Mouse (Mus musculus) limb, embryonic 15.5 days (tissue): Measurements from ENCODE around the gene Tlk2. TPM values are rescaled to one million over a fixed set of nuclear protein-coding genes. Genes with fewer than 3 reads are reported as not detected.
"Not testable (repeated sequence)": the region's sequence is repeated elsewhere in the genome, so short reads cannot be mapped to it uniquely, and the experiment has no call there.

Source experiments
- ATAC-seq: fragments of 200-750 bp; cut with Nextera tagmentation; 2 replicates; pipeline ENCODE4 v1.8.0; 2017; ENCODE audit warnings: low read depth, moderate TSS enrichment; ENCODE audit not compliant: insufficient number of reproducible peaks, low FRiP score, low TSS enrichment
- H3K27ac ChIP-seq: fragments of 300-500 bp; sonication (generic); 2 replicates; pipeline ENCODE4 v1.5.1; 2015; ENCODE audit warnings: moderate library complexity, mild to moderate bottlenecking, inconsistent platforms
- H3K27me3 ChIP-seq: fragments of 300-500 bp; sonication (generic); 2 replicates; pipeline ENCODE4 v1.6.1; 2015; ENCODE audit warnings: inconsistent platforms
- H3K36me3 ChIP-seq: fragments of 300-500 bp; sonication (generic); 2 replicates; pipeline ENCODE4 v1.6.1; 2015; ENCODE audit warnings: inconsistent platforms
- H3K4me1 ChIP-seq: fragments of 300-500 bp; sonication (generic); 2 replicates; pipeline ENCODE4 v1.6.1; 2015; ENCODE audit warnings: inconsistent platforms
- H3K4me2 ChIP-seq: fragments of 300-500 bp; sonication (generic); 2 replicates; pipeline ENCODE4 v1.6.1; 2015; ENCODE audit warnings: mild to moderate bottlenecking, inconsistent platforms
- H3K4me3 ChIP-seq: fragments of 300-500 bp; sonication (generic); 2 replicates; pipeline ENCODE4 v1.5.1; 2015; ENCODE audit warnings: mild to moderate bottlenecking, inconsistent platforms
- H3K9ac ChIP-seq: fragments of 300-500 bp; sonication (generic); 2 replicates; pipeline ENCODE4 v1.6.1; 2015; ENCODE audit warnings: inconsistent platforms
- H3K9me3 ChIP-seq: fragments of 300-500 bp; sonication (generic); 2 replicates; pipeline ENCODE4 v1.6.1; 2016; ENCODE audit warnings: inconsistent platforms
- WGBS: fragments of 180-500 bp; shearing (Covaris S2); methylation state at CpG from one replicate; pipeline ENCODE4 v1.1.7; 2015; 5-methylcytosine and 5-hydroxymethylcytosine counted together
- polyA plus RNA-seq: library from polyadenylated mRNA; unstranded; fragments of >200 nt; fragmentation: Nextera tagmentation; extraction: Ambion mirVana; gene quantifications from 2 replicates; pipeline ENCODE4 v1.2.1, GENCODE M21; 2015

The Tlk2 gene
- polyA plus RNA-seq, result 14.2 and 16.3 TPM in 2 replicates

- H3K4me3 ChIP-seq, result no peak within 1 kb of the TSS
- ATAC-seq, result no peak
- no peaks in the 10 kb centered on the region for H3K36me3 ChIP-seq
- WGBS, result 40% methylated on average over 2 of the region's 2 CpGs
- no peaks in the 10 kb centered on the region for H3K27me3 ChIP-seq
- H3K27ac ChIP-seq, result no peak within 1 kb of the TSS
- no peak within 1 kb of the TSS for H3K9ac ChIP-seq
- H3K4me1 ChIP-seq, result peaks cover 14% of the 10 kb centered on the region
- no peaks in the 10 kb centered on the region for H3K9me3 ChIP-seq
- H3K4me2 ChIP-seq, result peak within 1 kb of the TSS; percentile 82; the same call in 1 of the 2 replicates
These were observed at the start of gene Tlk2 for GRCm38 (mm10) chr11:105178516-105178915. Gene Tlk2, plus strand, starts transcription at chr11:105178807.

- Histone ChIP-seq H3K27me3 (no peaks in the 10 kb centered on the region), H3K9me3 (no peaks in the 10 kb centered on the region), H3K4me1 (no peaks in the 10 kb centered on the region), H3K4me2 (no peak overlapping the region), H3K4me3 (no peak overlapping the region), H3K36me3 (peaks cover 95% of the 10 kb centered on the region), H3K9ac (no peak overlapping the region), H3K27ac (no peak overlapping the region)
- ATAC-seq, result no peak
- WGBS, result 93% methylated on average over 7 of the region's 7 CpGs
These were observed 42.9 kb upstream of the Tlk2 start for GRCm38 (mm10) chr11:105135692-105136091.

GRCm38 (mm10) chr11:105137255-105137654, 41.4 kb upstream of the Tlk2 start:
- not testable (repeated sequence) for ATAC-seq, H3K27me3 ChIP-seq, H3K4me2 ChIP-seq, H3K4me1 ChIP-seq, H3K9ac ChIP-seq, H3K4me3 ChIP-seq, H3K27ac ChIP-seq, H3K9me3 ChIP-seq
- peaks cover 93% of the 10 kb centered on the region for H3K36me3 ChIP-seq
- 88% methylated on average over 2 of the region's 2 CpGs for WGBS

GRCm38 (mm10) chr11:105140512-105140911, 38.1 kb upstream of the Tlk2 start:
- H3K4me2 ChIP-seq, H3K9ac ChIP-seq, H3K27me3 ChIP-seq, H3K9me3 ChIP-seq, ATAC-seq, H3K4me1 ChIP-seq, H3K27ac ChIP-seq, H3K4me3 ChIP-seq: not testable (repeated sequence)
- 92% methylated on average over 8 of the region's 8 CpGs for WGBS
- peaks cover 61% of the 10 kb centered on the region for H3K36me3 ChIP-seq

- Histone ChIP-seq H3K4me3 (no peak overlapping the region), H3K27ac (no peak overlapping the region), H3K9me3 (no peaks in the 10 kb centered on the region), H3K4me1 (no peaks in the 10 kb centered on the region), H3K36me3 (peaks cover 55% of the 10 kb centered on the region), H3K9ac (no peak overlapping the region), H3K27me3 (no peaks in the 10 kb centered on the region), H3K4me2 (no peak overlapping the region)
- no peak for ATAC-seq
- WGBS, result 94% methylated on average over 5 of the region's 5 CpGs
These were observed 37.5 kb upstream of the Tlk2 start for GRCm38 (mm10) chr11:105141115-105141514.

- Histone ChIP-seq H3K9ac (no peak overlapping the region), H3K4me3 (no peak overlapping the region), H3K4me2 (no peak overlapping the region), H3K9me3 (no peaks in the 10 kb centered on the region), H3K27ac (no peak overlapping the region), H3K36me3 (peaks cover 32% of the 10 kb centered on the region), H3K4me1 (no peaks in the 10 kb centered on the region), H3K27me3 (no peaks in the 10 kb centered on the region)
- no peak for ATAC-seq
These were observed 35.0 kb upstream of the Tlk2 start for GRCm38 (mm10) chr11:105143564-105143963.

GRCm38 (mm10) chr11:105144084-105144483, 34.5 kb upstream of the Tlk2 start:
- H3K4me3 ChIP-seq, result no peak overlapping the region
- no peak for ATAC-seq
- H3K27ac ChIP-seq, result no peak overlapping the region
- no peaks in the 10 kb centered on the region for H3K9me3 ChIP-seq
- H3K4me1 ChIP-seq, result no peaks in the 10 kb centered on the region
- H3K36me3 ChIP-seq, result peaks cover 27% of the 10 kb centered on the region
- no peak overlapping the region for H3K9ac ChIP-seq
- 85% methylated on average over 3 of the region's 3 CpGs for WGBS
- no peak overlapping the region for H3K4me2 ChIP-seq
- H3K27me3 ChIP-seq, result no peaks in the 10 kb centered on the region

GRCm38 (mm10) chr11:105144508-105145210, 33.9 kb upstream of the Tlk2 start:
- no peaks in the 10 kb centered on the region for H3K4me1 ChIP-seq
- no peak overlapping the region for H3K27ac ChIP-seq
- H3K4me3 ChIP-seq, result no peak overlapping the region
- H3K9ac ChIP-seq, result no peak overlapping the region
- 57% methylated on average over 11 of the region's 11 CpGs for WGBS
- peaks cover 21% of the 10 kb centered on the region for H3K36me3 ChIP-seq
- ATAC-seq, result no peak
- no peak overlapping the region for H3K4me2 ChIP-seq
- no peaks in the 10 kb centered on the region for H3K27me3 ChIP-seq
- no peaks in the 10 kb centered on the region for H3K9me3 ChIP-seq

- H3K4me2 ChIP-seq, result no peak overlapping the region
- WGBS, result 78% methylated on average over 10 of the region's 10 CpGs
- no peak for ATAC-seq
- no peak overlapping the region for H3K27ac ChIP-seq
- no peaks in the 10 kb centered on the region for H3K27me3 ChIP-seq
- peaks cover 16% of the 10 kb centered on the region for H3K36me3 ChIP-seq
- no peak overlapping the region for H3K9ac ChIP-seq
- no peak overlapping the region for H3K4me3 ChIP-seq
- H3K4me1 ChIP-seq, result no peaks in the 10 kb centered on the region
- no peaks in the 10 kb centered on the region for H3K9me3 ChIP-seq
These were observed 33.4 kb upstream of the Tlk2 start for GRCm38 (mm10) chr11:105145211-105145610.

- 62% methylated on average over 3 of the region's 3 CpGs for whole genome bisulfite sequencing
- H3K4me1 ChIP-seq, result peaks cover 5% of the 10 kb centered on the region
- peaks cover 4% of the 10 kb centered on the region; the same call in 1 of the 2 replicates for H3K36me3 ChIP-seq
- H3K4me3 ChIP-seq, result no peak within 1 kb of the TSS
- no peak within 1 kb of the TSS for H3K27ac ChIP-seq
- no peak for ATAC-seq
- no peak within 1 kb of the TSS for H3K4me2 ChIP-seq
- H3K9ac ChIP-seq, result no peak within 1 kb of the TSS
- H3K27me3 ChIP-seq, result peaks cover 3% of the 10 kb centered on the region; the same call in 1 of the 2 replicates
- no peaks in the 10 kb centered on the region for H3K9me3 ChIP-seq
These were observed 32.0 kb upstream of the Tlk2 start, which contains the start of gene Gm10842 for GRCm38 (mm10) chr11:105146593-105146992. Gene Gm10842, plus strand, starts transcription at chr11:105146893.

- no peak overlapping the region for H3K4me2 ChIP-seq
- H3K9ac ChIP-seq, result no peak overlapping the region
- no peaks in the 10 kb centered on the region for H3K36me3 ChIP-seq
- no peak for ATAC-seq
- no peak overlapping the region for H3K4me3 ChIP-seq
- H3K27ac ChIP-seq, result no peak overlapping the region
- WGBS, result 70% methylated on average over 3 of the region's 3 CpGs
- peaks cover 3% of the 10 kb centered on the region; the same call in 1 of the 2 replicates for H3K27me3 ChIP-seq
- H3K4me1 ChIP-seq, result peaks cover 17% of the 10 kb centered on the region
- no peaks in the 10 kb centered on the region for H3K9me3 ChIP-seq
These were observed 29.3 kb upstream of the Tlk2 start for GRCm38 (mm10) chr11:105149353-105149752.

GRCm38 (mm10) chr11:105149766-105150165, 28.8 kb upstream of the Tlk2 start:
- no peak overlapping the region for H3K9ac ChIP-seq
- H3K27ac ChIP-seq, result no peak overlapping the region
- H3K4me1 ChIP-seq, result peaks cover 17% of the 10 kb centered on the region
- WGBS, result 83% methylated on average over 1 of the region's 1 CpGs
- H3K4me3 ChIP-seq, result no peak overlapping the region
- H3K4me2 ChIP-seq, result no peak overlapping the region
- H3K27me3 ChIP-seq, result peaks cover 3% of the 10 kb centered on the region; the same call in 1 of the 2 replicates
- H3K9me3 ChIP-seq, result no peaks in the 10 kb centered on the region
- ATAC-seq, result no peak
- no peaks in the 10 kb centered on the region for H3K36me3 ChIP-seq
